14 mouse cellular contexts compared by ENCODE assay signal in genomic region chr9:31191543-31191942, GRCm38 (mm10).
"Had no signal": no experiment of that assay in that cellular context is flagged by ENCODE, and none has a peak within 500 bp of the region (broad histone marks: within the 10 kb centered on the region; RNA-seq: fewer than 3 reads in every experiment).

No protein-coding gene starts in this region.

- H3K4me1 ChIP-seq: megakaryocyte, embryonic 14.5 days; midbrain, embryonic 15.5 days; neural tube, embryonic 12.5 days had no signal

- DNase-seq: kidney, adult 8-10 months; lung, adult 2 months; lung, postnatal 10 days; thymus, postnatal 4 days had no signal

- ATAC-seq: midbrain, embryonic 15.5 days had no signal

- H3K9ac ChIP-seq: limb, embryonic 12.5 days; liver, embryonic 14.5 days; midbrain, embryonic 15.5 days; neural tube, embryonic 12.5 days had no signal

- H3K36me3 ChIP-seq: midbrain, embryonic 15.5 days had no signal

- H3K27me3 ChIP-seq: limb, embryonic 12.5 days; megakaryocyte, embryonic 14.5 days; midbrain, embryonic 15.5 days; neural tube, embryonic 12.5 days had no signal

- H3K27ac ChIP-seq: kidney, postnatal 0 days; layer of hippocampus, adult 2 months; limb, embryonic 12.5 days; liver, embryonic 14.5 days; macrophage; midbrain, embryonic 15.5 days; neural tube, embryonic 12.5 days; stomach, postnatal 0 days had no signal

- H3K4me3 ChIP-seq: layer of hippocampus, adult 2 months; limb, embryonic 12.5 days; megakaryocyte, embryonic 14.5 days; midbrain, embryonic 15.5 days; neural tube, embryonic 12.5 days had no signal

- H3K9me3 ChIP-seq: limb, embryonic 12.5 days; midbrain, embryonic 15.5 days had no signal

- H3K4me2 ChIP-seq: limb, embryonic 12.5 days; midbrain, embryonic 11.5 days; midbrain, embryonic 15.5 days; neural tube, embryonic 12.5 days had no signal
